Mouse (Mus musculus): ENCODE measurements around the gene Gas2l2. TPM values are rescaled to one million over a fixed set of nuclear protein-coding genes. Genes with fewer than 3 reads are reported as not detected.

The Gas2l2 gene
- polyA plus RNA-seq, 1 experiment from 2014 or later = 0.08 TPM

- H3K9ac ChIP-seq (ENCODE audit: low read length) = no peak overlapping the region
- ATAC-seq (ENCODE audit: insufficient read depth, low FRiP score, low TSS enrichment) (no peak), DNase-seq (ENCODE audit: low spot score) (no peak)
- no peak overlapping the region for H3K27ac ChIP-seq (ENCODE audit: low read depth, low read length)
- H3K4me2 ChIP-seq (ENCODE audit: low read depth) = no peak overlapping the region
- H3K9me3 ChIP-seq (ENCODE audit: control insufficient read depth, low read length) = no peaks in the 10 kb centered on the region
- 0 out of 2 replicates have a peak, but pooled peaks cover 2% of the 10 kb centered on the region for H3K4me1 ChIP-seq (ENCODE audit: control insufficient read depth, insufficient read depth, low read length)
- peaks cover 22% of the 10 kb centered on the region for H3K27me3 ChIP-seq (ENCODE audit: control insufficient read depth, insufficient read depth, low read length)
- H3K36me3 ChIP-seq (ENCODE audit: control insufficient read depth, insufficient read depth, low read length) = no peaks in the 10 kb centered on the region
- 40% methylated on average over 16 of the region's 16 CpGs for WGBS
- no peak overlapping the region for H3K4me3 ChIP-seq (ENCODE audit: low read depth, low read length)
These were observed 19.0 kb upstream of the Gas2l2 start for GRCm38 (mm10) chr11:83448021-83448926.

- 66% methylated on average over 10 of the region's 10 CpGs for WGBS
- H3K27ac ChIP-seq (ENCODE audit: low read depth, low read length) = no peak overlapping the region
These were observed 18.4 kb upstream of the Gas2l2 start for GRCm38 (mm10) chr11:83447612-83448011.

GRCm38 (mm10) chr11:83445001-83445400, 15.7 kb upstream of the Gas2l2 start:
- H3K27me3 ChIP-seq (ENCODE audit: control insufficient read depth, insufficient read depth, low read length) = peaks cover 47% of the 10 kb centered on the region
- H3K9me3 ChIP-seq (ENCODE audit: control insufficient read depth, low read length) = no peaks in the 10 kb centered on the region
- H3K4me2 ChIP-seq (ENCODE audit: low read depth) = peak overlapping the region; percentile 30
- 0 out of 2 replicates have a peak, but pooled peaks cover 2% of the 10 kb centered on the region for H3K4me1 ChIP-seq (ENCODE audit: control insufficient read depth, insufficient read depth, low read length)
- DNase-seq (ENCODE audit: low spot score) (no peak), ATAC-seq (ENCODE audit: insufficient read depth, low FRiP score, low TSS enrichment) (no peak)
- no peak overlapping the region for H3K9ac ChIP-seq (ENCODE audit: low read length)
- H3K4me3 ChIP-seq (ENCODE audit: low read depth, low read length) = no peak overlapping the region
- H3K27ac ChIP-seq (ENCODE audit: low read depth, low read length) = no peak overlapping the region
- no peaks in the 10 kb centered on the region for H3K36me3 ChIP-seq (ENCODE audit: control insufficient read depth, insufficient read depth, low read length)
- whole genome bisulfite sequencing = 27% methylated on average over 19 of the region's 19 CpGs

More at GRCm38 (mm10) chr11:83447612-83448011, 18.4 kb upstream of the Gas2l2 start:
- Histone ChIP-seq H3K9ac (ENCODE audit: low read length) (no peak overlapping the region), H3K4me1 (ENCODE audit: control insufficient read depth, insufficient read depth, low read length) (0 out of 2 replicates have a peak, but pooled peaks cover 2% of the 10 kb centered on the region), H3K4me2 (ENCODE audit: low read depth) (no peak overlapping the region), H3K4me3 (ENCODE audit: low read depth, low read length) (no peak overlapping the region), H3K27me3 (ENCODE audit: control insufficient read depth, insufficient read depth, low read length) (peaks cover 29% of the 10 kb centered on the region), H3K9me3 (ENCODE audit: control insufficient read depth, low read length) (no peaks in the 10 kb centered on the region), H3K36me3 (ENCODE audit: control insufficient read depth, insufficient read depth, low read length) (no peaks in the 10 kb centered on the region)
- DNase-seq (ENCODE audit: low spot score) (no peak), ATAC-seq (ENCODE audit: insufficient read depth, low FRiP score, low TSS enrichment) (no peak)

GRCm38 (mm10) chr11:83443824-83444223, 14.6 kb upstream of the Gas2l2 start:
- Histone ChIP-seq H3K9ac (ENCODE audit: low read length) (no peak overlapping the region), H3K4me3 (ENCODE audit: low read depth, low read length) (no peak overlapping the region), H3K4me1 (ENCODE audit: control insufficient read depth, insufficient read depth, low read length) (no peaks in the 10 kb centered on the region), H3K36me3 (ENCODE audit: control insufficient read depth, insufficient read depth, low read length) (no peaks in the 10 kb centered on the region), H3K9me3 (ENCODE audit: control insufficient read depth, low read length) (no peaks in the 10 kb centered on the region), H3K27ac (ENCODE audit: low read depth, low read length) (no peak overlapping the region), H3K4me2 (ENCODE audit: low read depth) (no peak overlapping the region), H3K27me3 (ENCODE audit: control insufficient read depth, insufficient read depth, low read length) (peaks cover 47% of the 10 kb centered on the region)
- WGBS = 10% methylated on average over 7 of the region's 7 CpGs
- ATAC-seq (ENCODE audit: insufficient read depth, low FRiP score, low TSS enrichment) = no peak
- no peak for DNase-seq (ENCODE audit: low spot score)

- H3K4me2 ChIP-seq (ENCODE audit: low read depth) = peak overlapping the region; percentile 25
- no peak overlapping the region for H3K27ac ChIP-seq (ENCODE audit: low read depth, low read length)
- no peaks in the 10 kb centered on the region for H3K4me1 ChIP-seq (ENCODE audit: control insufficient read depth, insufficient read depth, low read length)
- H3K36me3 ChIP-seq (ENCODE audit: control insufficient read depth, insufficient read depth, low read length) = no peaks in the 10 kb centered on the region
- DNase-seq (ENCODE audit: low spot score) (peak; percentile 83), ATAC-seq (ENCODE audit: insufficient read depth, low FRiP score, low TSS enrichment) (no peak)
- H3K9ac ChIP-seq (ENCODE audit: low read length) = no peak overlapping the region
- peaks cover 47% of the 10 kb centered on the region for H3K27me3 ChIP-seq (ENCODE audit: control insufficient read depth, insufficient read depth, low read length)
- no peaks in the 10 kb centered on the region for H3K9me3 ChIP-seq (ENCODE audit: control insufficient read depth, low read length)
- WGBS = 17% methylated on average over 29 of the region's 29 CpGs
- H3K4me3 ChIP-seq (ENCODE audit: low read depth, low read length) = no peak overlapping the region
These were observed 13.5 kb upstream of the Gas2l2 start for GRCm38 (mm10) chr11:83442596-83443267.

GRCm38 (mm10) chr11:83441235-83441634, 12.0 kb upstream of the Gas2l2 start:
- Histone ChIP-seq H3K36me3 (ENCODE audit: control insufficient read depth, insufficient read depth, low read length) (no peaks in the 10 kb centered on the region), H3K9ac (ENCODE audit: low read length) (no peak overlapping the region), H3K9me3 (ENCODE audit: control insufficient read depth, low read length) (no peaks in the 10 kb centered on the region), H3K4me2 (ENCODE audit: low read depth) (no peak overlapping the region), H3K4me3 (ENCODE audit: low read depth, low read length) (no peak overlapping the region), H3K27me3 (ENCODE audit: control insufficient read depth, insufficient read depth, low read length) (peaks cover 47% of the 10 kb centered on the region), H3K27ac (ENCODE audit: low read depth, low read length) (no peak overlapping the region), H3K4me1 (ENCODE audit: control insufficient read depth, insufficient read depth, low read length) (no peaks in the 10 kb centered on the region)
- DNase-seq (ENCODE audit: low spot score) (no peak), ATAC-seq (ENCODE audit: insufficient read depth, low FRiP score, low TSS enrichment) (no peak)
- 37% methylated on average over 7 of the region's 7 CpGs for WGBS

- DNase-seq (ENCODE audit: low spot score) (peak; percentile 96), ATAC-seq (ENCODE audit: insufficient read depth, low FRiP score, low TSS enrichment) (peak; percentile 95)
- H3K27me3 ChIP-seq (ENCODE audit: control insufficient read depth, insufficient read depth, low read length) = peaks cover 44% of the 10 kb centered on the region
- under 1% methylated on average over 67 of the region's 75 CpGs for WGBS
- no peaks in the 10 kb centered on the region for H3K36me3 ChIP-seq (ENCODE audit: control insufficient read depth, insufficient read depth, low read length)
- peak overlapping the region; percentile 48 for H3K4me3 ChIP-seq (ENCODE audit: low read depth, low read length)
- no peaks in the 10 kb centered on the region for H3K4me1 ChIP-seq (ENCODE audit: control insufficient read depth, insufficient read depth, low read length)
- peak overlapping the region; percentile 90 for H3K4me2 ChIP-seq (ENCODE audit: low read depth)
- no peak overlapping the region for H3K27ac ChIP-seq (ENCODE audit: low read depth, low read length)
- peak overlapping the region; percentile 49 for H3K9ac ChIP-seq (ENCODE audit: low read length)
- H3K9me3 ChIP-seq (ENCODE audit: control insufficient read depth, low read length) = no peaks in the 10 kb centered on the region
These were observed 11.1 kb upstream of the Gas2l2 start for GRCm38 (mm10) chr11:83440081-83441064.

GRCm38 (mm10) chr11:83439426-83440060, 10.3 kb upstream of the Gas2l2 start:
- H3K9me3 ChIP-seq (ENCODE audit: control insufficient read depth, low read length) = no peaks in the 10 kb centered on the region
- peak overlapping the region; percentile 48; the same call in 1 of the 2 replicates for H3K4me3 ChIP-seq (ENCODE audit: low read depth, low read length)
- ATAC-seq (ENCODE audit: insufficient read depth, low FRiP score, low TSS enrichment) = no peak
- H3K9ac ChIP-seq (ENCODE audit: low read length) = no peak overlapping the region; the same call in 1 of the 2 replicates
- peak overlapping the region; percentile 90 for H3K4me2 ChIP-seq (ENCODE audit: low read depth)
- peaks cover 36% of the 10 kb centered on the region for H3K27me3 ChIP-seq (ENCODE audit: control insufficient read depth, insufficient read depth, low read length)
- H3K4me1 ChIP-seq (ENCODE audit: control insufficient read depth, insufficient read depth, low read length) = no peaks in the 10 kb centered on the region
- no peak overlapping the region for H3K27ac ChIP-seq (ENCODE audit: low read depth, low read length)
- no peak for DNase-seq (ENCODE audit: low spot score)
- H3K36me3 ChIP-seq (ENCODE audit: control insufficient read depth, insufficient read depth, low read length) = no peaks in the 10 kb centered on the region
- WGBS = 32% methylated on average over 11 of the region's 11 CpGs
